Mouse (Mus musculus): ENCODE measurements around the gene Pbx4. TPM values are rescaled to one million over a fixed set of nuclear protein-coding genes. Genes with fewer than 3 reads are reported as not detected.

Gene Pbx4
- total RNA-seq (2015) (6.8 and 10.2 TPM in 2 replicates), total RNA-seq (2017) (13.3 and 15.0 TPM in 2 replicates)

- ATAC-seq (replicated peaks; ENCODE audit: poor library complexity), result peak; percentile 92
Observed at GRCm38 (mm10) chr8:69832298-69832853, at the start of gene Pbx4. TSS of gene Pbx4 (plus strand) at chr8:69832491.

GRCm38 (mm10) chr8:69789105-69789504, 43.2 kb upstream of the Pbx4 start:
- ATAC-seq (replicated peaks; ENCODE audit: poor library complexity), result peak; percentile 38

- no peak for ATAC-seq (replicated peaks; ENCODE audit: poor library complexity)
Observed at GRCm38 (mm10) chr8:69789731-69790130, 42.6 kb upstream of the Pbx4 start.

GRCm38 (mm10) chr8:69790364-69790763, 41.9 kb upstream of the Pbx4 start:
- no peak for ATAC-seq (replicated peaks; ENCODE audit: poor library complexity)

- peak; percentile 88 for ATAC-seq (replicated peaks; ENCODE audit: poor library complexity)
Observed at GRCm38 (mm10) chr8:69790773-69791367, 41.4 kb upstream of the Pbx4 start, which contains the start of the genes Atp13a1 and Zfp866. TSS of gene Atp13a1 (plus strand) at chr8:69791163. TSS of gene Zfp866 (minus strand) at chr8:69791178.

GRCm38 (mm10) chr8:69791415-69792068, 40.7 kb upstream of the Pbx4 start:
- ATAC-seq (replicated peaks; ENCODE audit: poor library complexity), result peak; percentile 28

GRCm38 (mm10) chr8:69793666-69794065, 38.6 kb upstream of the Pbx4 start:
- ATAC-seq (replicated peaks; ENCODE audit: poor library complexity), result no peak

- no peak for ATAC-seq (replicated peaks; ENCODE audit: poor library complexity)
Observed at GRCm38 (mm10) chr8:69794096-69794495, 38.2 kb upstream of the Pbx4 start.

GRCm38 (mm10) chr8:69794901-69795300, 37.4 kb upstream of the Pbx4 start:
- ATAC-seq (replicated peaks; ENCODE audit: poor library complexity), result no peak

GRCm38 (mm10) chr8:69796721-69797345, 35.5 kb upstream of the Pbx4 start:
- no peak for ATAC-seq (replicated peaks; ENCODE audit: poor library complexity)

GRCm38 (mm10) chr8:69797661-69798060, 34.6 kb upstream of the Pbx4 start:
- ATAC-seq (replicated peaks; ENCODE audit: poor library complexity), result no peak

GRCm38 (mm10) chr8:69799261-69799660, 33.0 kb upstream of the Pbx4 start:
- no peak for ATAC-seq (replicated peaks; ENCODE audit: poor library complexity)

GRCm38 (mm10) chr8:69799946-69800345, 32.3 kb upstream of the Pbx4 start:
- ATAC-seq (replicated peaks; ENCODE audit: poor library complexity), result peak; percentile 19; the same call in 1 of the 2 replicates

- ATAC-seq (replicated peaks; ENCODE audit: poor library complexity), result no peak
Observed at GRCm38 (mm10) chr8:69801796-69802195, 30.5 kb upstream of the Pbx4 start.

- no peak for ATAC-seq (replicated peaks; ENCODE audit: poor library complexity)
Observed at GRCm38 (mm10) chr8:69802216-69802615, 30.1 kb upstream of the Pbx4 start.

GRCm38 (mm10) chr8:69803366-69803765, 28.9 kb upstream of the Pbx4 start:
- ATAC-seq (replicated peaks; ENCODE audit: poor library complexity), result no peak

- no peak for ATAC-seq (replicated peaks; ENCODE audit: poor library complexity)
Observed at GRCm38 (mm10) chr8:69804537-69804936, 27.8 kb upstream of the Pbx4 start.

GRCm38 (mm10) chr8:69805086-69805485, 27.2 kb upstream of the Pbx4 start:
- ATAC-seq (replicated peaks; ENCODE audit: poor library complexity), result no peak

GRCm38 (mm10) chr8:69805491-69805890, 26.8 kb upstream of the Pbx4 start:
- no peak for ATAC-seq (replicated peaks; ENCODE audit: poor library complexity)

GRCm38 (mm10) chr8:69807236-69807635, 25.1 kb upstream of the Pbx4 start:
- no peak for ATAC-seq (replicated peaks; ENCODE audit: poor library complexity)

GRCm38 (mm10) chr8:69808094-69808863, 24.0 kb upstream of the Pbx4 start, which contains the start of gene Gmip:
TSS of gene Gmip (plus strand) at chr8:69808679.
- ATAC-seq (replicated peaks; ENCODE audit: poor library complexity), result peak; percentile 91

Data from megakaryocyte progenitor cell, adult 5-6 weeks (primary cell).